Mouse (Mus musculus): Measurements from ENCODE around the gene Agk.

GRCm38 (mm10) chr6:40441276-40441675 is 116.3 kb downstream of the Agk start:
- TF ChIP-seq EP300 (IDR thresholded peaks at IDR 0.05; ENCODE audit: low read depth) (no peak), CTCF (IDR thresholded peaks at IDR 0.05; ENCODE audit: low read depth) (no peak)
